Mouse (Mus musculus) embryonic facial prominence, embryonic 10.5 days (tissue): Measurements from ENCODE around the gene Dnajc12. TPM values are rescaled to one million over a fixed set of nuclear protein-coding genes. Genes with fewer than 3 reads are reported as not detected.
"Not testable (repeated sequence)": the region's sequence is repeated elsewhere in the genome, so short reads cannot be mapped to it uniquely, and the experiment has no call there.

Source experiments
- DNase-seq: peaks from one replicate; pipeline ENCODE4 v3.0.0-alpha.2; 2017; ENCODE audit warnings: low spot score
- H3K27ac ChIP-seq: fragments of 300-500 bp; sonication (generic); replicated peaks from 2 replicates; pipeline ENCODE4 v1.5.1; 2016; ENCODE audit warnings: mild to moderate bottlenecking
- H3K27me3 ChIP-seq: fragments of 300-500 bp; sonication (generic); replicated peaks from 2 replicates; pipeline ENCODE4 v1.6.1; 2016; ENCODE audit warnings: low read depth, mild to moderate bottlenecking; ENCODE audit not compliant: poor library complexity, severe bottlenecking
- H3K36me3 ChIP-seq: fragments of 300-500 bp; sonication (generic); replicated peaks from 2 replicates; pipeline ENCODE4 v1.6.1; 2016; ENCODE audit warnings: mild to moderate bottlenecking, moderate library complexity
- H3K4me1 ChIP-seq: fragments of 300-500 bp; sonication (generic); 2 replicates; pipeline ENCODE4 v1.6.1; 2016
- H3K4me3 ChIP-seq: fragments of 300-500 bp; sonication (generic); 2 replicates; pipeline ENCODE4 v1.5.1; 2016; ENCODE audit warnings: mild to moderate bottlenecking, moderate library complexity
- H3K9me3 ChIP-seq: fragments of 300-500 bp; sonication (generic); 2 replicates; pipeline ENCODE4 v1.6.1; 2016; ENCODE audit warnings: mild to moderate bottlenecking
- WGBS: fragments of 180-500 bp; shearing (Covaris S2); methylation state at CpG from one replicate; pipeline ENCODE4 v1.1.7; 2016; 5-methylcytosine and 5-hydroxymethylcytosine counted together
- polyA plus RNA-seq: library from polyadenylated mRNA; unstranded; fragments of >200 nt; fragmentation: Nextera tagmentation; extraction: Ambion mirVana; gene quantifications from 2 replicates; pipeline ENCODE4 v1.2.1, GENCODE M21; 2016

Dnajc12 gene
- polyA plus RNA-seq, result 8.7 and 9.4 TPM in 2 replicates

GRCm38 (mm10) chr10:63382372-63383279 lies at the start of gene Dnajc12:
Gene Dnajc12, plus strand, starts transcription at chr10:63382443.
- Histone ChIP-seq H3K4me1 (peaks cover 9% of the 10 kb centered on the region), H3K9me3 (no peaks in the 10 kb centered on the region), H3K27ac (peak within 1 kb of the TSS; percentile 72), H3K36me3 (no peaks in the 10 kb centered on the region), H3K4me3 (peak within 1 kb of the TSS; percentile 70), H3K27me3 (peaks cover 25% of the 10 kb centered on the region)
- WGBS, result under 1% methylated on average over 28 of the region's 28 CpGs
- DNase-seq, result peak; percentile 88

GRCm38 (mm10) chr10:63336901-63337300 lies 45.3 kb upstream of the Dnajc12 start:
- H3K36me3 ChIP-seq, result peaks cover 44% of the 10 kb centered on the region
- DNase-seq, result peak; percentile 21
- peaks cover 7% of the 10 kb centered on the region; the same call in 1 of the 2 replicates for H3K27me3 ChIP-seq
- H3K27ac ChIP-seq, result no peak overlapping the region
- peaks cover 21% of the 10 kb centered on the region for H3K4me1 ChIP-seq
- H3K9me3 ChIP-seq, result no peaks in the 10 kb centered on the region
- 63% methylated on average over 13 of the region's 13 CpGs for WGBS
- peak overlapping the region; percentile 82 for H3K4me3 ChIP-seq

- H3K36me3 ChIP-seq, result peaks cover 41% of the 10 kb centered on the region
- peaks cover 7% of the 10 kb centered on the region; the same call in 1 of the 2 replicates for H3K27me3 ChIP-seq
- DNase-seq, result no peak
- H3K9me3 ChIP-seq, result no peaks in the 10 kb centered on the region
- peak overlapping the region; percentile 82 for H3K4me3 ChIP-seq
- 32% methylated on average over 5 of the region's 5 CpGs for WGBS
- H3K4me1 ChIP-seq, result peaks cover 21% of the 10 kb centered on the region
- H3K27ac ChIP-seq, result no peak overlapping the region
Measured at GRCm38 (mm10) chr10:63337326-63337725, 44.9 kb upstream of the Dnajc12 start.

GRCm38 (mm10) chr10:63337951-63338836 lies 44.0 kb upstream of the Dnajc12 start:
- Histone ChIP-seq H3K27ac (peak overlapping the region; percentile 96), H3K27me3 (peaks cover 7% of the 10 kb centered on the region; the same call in 1 of the 2 replicates), H3K36me3 (peaks cover 33% of the 10 kb centered on the region), H3K9me3 (no peaks in the 10 kb centered on the region), H3K4me1 (peaks cover 21% of the 10 kb centered on the region), H3K4me3 (peak overlapping the region; percentile 82)
- WGBS, result 5% methylated on average over 113 of the region's 113 CpGs
- peak; percentile 78 for DNase-seq

GRCm38 (mm10) chr10:63338914-63339643 lies 43.2 kb upstream of the Dnajc12 start:
- Histone ChIP-seq H3K27me3 (peaks cover 7% of the 10 kb centered on the region; the same call in 1 of the 2 replicates), H3K36me3 (peaks cover 24% of the 10 kb centered on the region), H3K4me3 (peak overlapping the region; percentile 82), H3K27ac (peak overlapping the region; percentile 96), H3K4me1 (peaks cover 21% of the 10 kb centered on the region), H3K9me3 (no peaks in the 10 kb centered on the region)
- peak; percentile 95 for DNase-seq
- under 1% methylated on average over 73 of the region's 74 CpGs for WGBS

- no peak for DNase-seq
- 87% methylated on average over 2 of the region's 2 CpGs for WGBS
- Histone ChIP-seq H3K4me1 (peaks cover 18% of the 10 kb centered on the region), H3K36me3 (0 out of 2 replicates have a peak, but pooled peaks cover under 1% of the 10 kb centered on the region), H3K27ac (no peak overlapping the region), H3K4me3 (no peak overlapping the region), H3K9me3 (no peaks in the 10 kb centered on the region), H3K27me3 (peaks cover 7% of the 10 kb centered on the region; the same call in 1 of the 2 replicates)
Measured at GRCm38 (mm10) chr10:63341351-63341750, 40.9 kb upstream of the Dnajc12 start.

GRCm38 (mm10) chr10:63344751-63345150 lies 37.5 kb upstream of the Dnajc12 start:
- H3K27ac ChIP-seq, result no peak overlapping the region
- WGBS, result 93% methylated on average over 3 of the region's 3 CpGs

GRCm38 (mm10) chr10:63348291-63348690 lies 34.0 kb upstream of the Dnajc12 start:
- Histone ChIP-seq H3K36me3 (no peaks in the 10 kb centered on the region), H3K9me3 (no peaks in the 10 kb centered on the region), H3K27ac (no peak overlapping the region), H3K4me3 (no peak overlapping the region), H3K4me1 (peaks cover 9% of the 10 kb centered on the region; the same call in 1 of the 2 replicates), H3K27me3 (no peaks in the 10 kb centered on the region)
- DNase-seq, result no peak
- WGBS, result 47% methylated on average over 3 of the region's 3 CpGs

More at GRCm38 (mm10) chr10:63344751-63345150, 37.5 kb upstream of the Dnajc12 start:
- H3K4me1 ChIP-seq, result peaks cover 9% of the 10 kb centered on the region; the same call in 1 of the 2 replicates
- H3K4me3 ChIP-seq, result no peak overlapping the region
- H3K27me3 ChIP-seq, result peaks cover 7% of the 10 kb centered on the region; the same call in 1 of the 2 replicates
- no peaks in the 10 kb centered on the region for H3K36me3 ChIP-seq
- H3K9me3 ChIP-seq, result no peaks in the 10 kb centered on the region
- DNase-seq, result no peak

- WGBS, result 86% methylated on average over 7 of the region's 7 CpGs
- DNase-seq, result no peak
- Histone ChIP-seq H3K36me3 (no peaks in the 10 kb centered on the region), H3K27ac (no peak overlapping the region), H3K4me3 (no peak overlapping the region), H3K4me1 (peaks cover 9% of the 10 kb centered on the region; the same call in 1 of the 2 replicates), H3K27me3 (no peaks in the 10 kb centered on the region), H3K9me3 (no peaks in the 10 kb centered on the region)
Measured at GRCm38 (mm10) chr10:63350666-63351065, 31.6 kb upstream of the Dnajc12 start.

GRCm38 (mm10) chr10:63351099-63351498 lies 31.1 kb upstream of the Dnajc12 start:
- H3K4me1 ChIP-seq, H3K36me3 ChIP-seq, H3K27ac ChIP-seq, H3K4me3 ChIP-seq, DNase-seq, H3K9me3 ChIP-seq, H3K27me3 ChIP-seq: not testable (repeated sequence)
- WGBS, result 89% methylated on average over 7 of the region's 7 CpGs

- H3K4me1 ChIP-seq, result peaks cover 9% of the 10 kb centered on the region; the same call in 1 of the 2 replicates
- no peaks in the 10 kb centered on the region for H3K27me3 ChIP-seq
- no peak overlapping the region for H3K27ac ChIP-seq
- H3K36me3 ChIP-seq, result no peaks in the 10 kb centered on the region
- H3K9me3 ChIP-seq, result no peaks in the 10 kb centered on the region
- H3K4me3 ChIP-seq, result no peak overlapping the region
- DNase-seq, result no peak
- WGBS, result 93% methylated on average over 5 of the region's 5 CpGs
Measured at GRCm38 (mm10) chr10:63352111-63352510, 30.1 kb upstream of the Dnajc12 start.
